In genomic region chr12:23968968-23969367, GRCm38 (mm10) we compare ENCODE assay signal across 7 mouse cellular contexts.
DNase-seq lines count a peak whose midpoint lies in the region; ATAC-seq lines count a peak whose summit lies in the region.
"Not testable (repeated sequence)": the region's sequence is repeated elsewhere in the genome, so short reads cannot be mapped to it uniquely, and the experiment has no call there.

No protein-coding gene starts in this region.

- peak overlapping the region; percentile 12; the same call in 1 of the 2 replicates for H3K4me2 ChIP-seq in forebrain, embryonic 14.5 days (ENCODE audit: low read length)
- peak overlapping the region; percentile 34 for H3K4me2 ChIP-seq in heart, embryonic 16.5 days (ENCODE audit: low read depth, low read length)
- H3K4me2 ChIP-seq in intestine, embryonic 15.5 days (replicated peaks); limb, embryonic 12.5 days: not testable (repeated sequence)
- peak overlapping the region; percentile 35 for H3K4me2 ChIP-seq in midbrain, embryonic 12.5 days (replicated peaks)
- peak overlapping the region; percentile 35 for H3K4me2 ChIP-seq in neural tube, embryonic 15.5 days

- not testable (repeated sequence) for ATAC-seq in forebrain, embryonic 14.5 days; heart, embryonic 16.5 days (replicated peaks; ENCODE audit: extremely low read depth, insufficient read depth, low FRiP score); limb, embryonic 12.5 days (ENCODE audit: insufficient number of reproducible peaks, insufficient read depth, low FRiP score, low TSS enrichment, low read depth); midbrain, embryonic 12.5 days (ENCODE audit: low FRiP score, low read depth); neural tube, embryonic 15.5 days (ENCODE audit: low FRiP score)
- ATAC-seq in intestine, embryonic 15.5 days = peak; percentile 94

- H3K9me3 ChIP-seq in embryonic facial prominence, embryonic 10.5 days; forebrain, embryonic 14.5 days (replicated peaks; ENCODE audit: control insufficient read depth, low read length); heart, embryonic 16.5 days (replicated peaks; ENCODE audit: control insufficient read depth, low read length); intestine, embryonic 15.5 days; limb, embryonic 12.5 days; midbrain, embryonic 12.5 days; neural tube, embryonic 15.5 days (replicated peaks): not testable (repeated sequence)

- no CpG with 5 or more reads among the region's 44 CpGs for WGBS in embryonic facial prominence, embryonic 10.5 days
- WGBS in forebrain, embryonic 14.5 days = no CpG with 5 or more reads among the region's 44 CpGs
- no CpG with 5 or more reads among the region's 44 CpGs for WGBS in heart, embryonic 16.5 days
- no CpG with 5 or more reads among the region's 44 CpGs for WGBS in intestine, embryonic 15.5 days
- WGBS in limb, embryonic 12.5 days = no CpG with 5 or more reads among the region's 44 CpGs
- WGBS in midbrain, embryonic 12.5 days = no CpG with 5 or more reads among the region's 44 CpGs
- no CpG with 5 or more reads among the region's 44 CpGs for WGBS in neural tube, embryonic 15.5 days

- not testable (repeated sequence) for H3K27me3 ChIP-seq in embryonic facial prominence, embryonic 10.5 days (replicated peaks; ENCODE audit: low read depth, poor library complexity, severe bottlenecking); forebrain, embryonic 14.5 days (replicated peaks; ENCODE audit: control insufficient read depth, insufficient read depth, low read length); heart, embryonic 16.5 days (ENCODE audit: control insufficient read depth, insufficient read depth, low read length); intestine, embryonic 15.5 days (replicated peaks); limb, embryonic 12.5 days; midbrain, embryonic 12.5 days; neural tube, embryonic 15.5 days (replicated peaks)

- not testable (repeated sequence) for H3K9ac ChIP-seq in forebrain, embryonic 14.5 days (ENCODE audit: low read length); heart, embryonic 16.5 days (ENCODE audit: low read length); intestine, embryonic 15.5 days; midbrain, embryonic 12.5 days (replicated peaks); neural tube, embryonic 15.5 days (replicated peaks)
- peak overlapping the region; percentile 48; the same call in 1 of the 2 replicates for H3K9ac ChIP-seq in limb, embryonic 12.5 days (replicated peaks)

- H3K4me1 ChIP-seq in embryonic facial prominence, embryonic 10.5 days; forebrain, embryonic 14.5 days (ENCODE audit: control insufficient read depth, insufficient read depth, low read length); heart, embryonic 16.5 days (ENCODE audit: control insufficient read depth, insufficient read depth, low read length); intestine, embryonic 15.5 days (replicated peaks); limb, embryonic 12.5 days (replicated peaks); midbrain, embryonic 12.5 days; neural tube, embryonic 15.5 days: not testable (repeated sequence)

- DNase-seq in embryonic facial prominence, embryonic 10.5 days (ENCODE audit: low spot score); forebrain, embryonic 14.5 days (ENCODE audit: low spot score): not testable (repeated sequence)

- peak overlapping the region; percentile 51 for H3K4me3 ChIP-seq in embryonic facial prominence, embryonic 10.5 days
- H3K4me3 ChIP-seq in forebrain, embryonic 14.5 days (ENCODE audit: low read depth, low read length) = peak overlapping the region; percentile 14; the same call in 1 of the 2 replicates
- peak overlapping the region; percentile 30 for H3K4me3 ChIP-seq in heart, embryonic 16.5 days (ENCODE audit: low read length)
- H3K4me3 ChIP-seq in intestine, embryonic 15.5 days (replicated peaks) = peak overlapping the region; percentile 35
- peak overlapping the region; percentile 39 for H3K4me3 ChIP-seq in limb, embryonic 12.5 days (replicated peaks)
- H3K4me3 ChIP-seq in midbrain, embryonic 12.5 days = peak overlapping the region; percentile 36
- H3K4me3 ChIP-seq in neural tube, embryonic 15.5 days (replicated peaks) = peak overlapping the region; percentile 32

- H3K27ac ChIP-seq in embryonic facial prominence, embryonic 10.5 days (replicated peaks) = peak overlapping the region; percentile 63; the same call in 1 of the 2 replicates
- H3K27ac ChIP-seq in forebrain, embryonic 14.5 days (ENCODE audit: low read depth, low read length); heart, embryonic 16.5 days (ENCODE audit: low read length); intestine, embryonic 15.5 days; limb, embryonic 12.5 days; midbrain, embryonic 12.5 days (replicated peaks); neural tube, embryonic 15.5 days (replicated peaks): not testable (repeated sequence)

- not testable (repeated sequence) for H3K36me3 ChIP-seq in embryonic facial prominence, embryonic 10.5 days (replicated peaks); forebrain, embryonic 14.5 days (ENCODE audit: control insufficient read depth, insufficient read depth, low read length); heart, embryonic 16.5 days (ENCODE audit: control insufficient read depth, insufficient read depth); intestine, embryonic 15.5 days; limb, embryonic 12.5 days; midbrain, embryonic 12.5 days; neural tube, embryonic 15.5 days
